Mouse (Mus musculus) midbrain, embryonic 13.5 days (tissue): Measurements from ENCODE around the gene Abt1. TPM values are rescaled to one million over a fixed set of nuclear protein-coding genes. Genes with fewer than 3 reads are reported as not detected.

Experiments
- ATAC-seq: fragments of 200-750 bp; cut with Nextera tagmentation; 2 replicates; pipeline ENCODE4 v1.8.0; 2017; ENCODE audit warnings: mild to moderate bottlenecking, moderate TSS enrichment, moderate library complexity
- H3K27ac ChIP-seq: fragments of 300-500 bp; sonication (generic); 2 replicates; pipeline ENCODE4 v1.5.1; 2015; ENCODE audit warnings: inconsistent platforms, mild to moderate bottlenecking, moderate library complexity
- H3K27me3 ChIP-seq: fragments of 300-500 bp; sonication (generic); 2 replicates; pipeline ENCODE4 v1.6.1; 2015; ENCODE audit warnings: mild to moderate bottlenecking, inconsistent platforms
- H3K36me3 ChIP-seq: fragments of 300-500 bp; sonication (generic); 2 replicates; pipeline ENCODE4 v1.6.1; 2015; ENCODE audit warnings: mild to moderate bottlenecking, inconsistent platforms
- H3K4me1 ChIP-seq: fragments of 300-500 bp; sonication (generic); replicated peaks from 2 replicates; pipeline ENCODE4 v1.6.1; 2015; ENCODE audit warnings: inconsistent platforms
- H3K4me2 ChIP-seq: fragments of 300-500 bp; sonication (generic); replicated peaks from 2 replicates; pipeline ENCODE4 v1.6.1; 2015; ENCODE audit warnings: moderate library complexity, mild to moderate bottlenecking, inconsistent platforms
- H3K4me3 ChIP-seq: fragments of 300-500 bp; sonication (generic); replicated peaks from 2 replicates; pipeline ENCODE4 v1.5.1; 2015; ENCODE audit warnings: mild to moderate bottlenecking, inconsistent platforms
- H3K9ac ChIP-seq: fragments of 300-500 bp; sonication (generic); replicated peaks from 2 replicates; pipeline ENCODE4 v1.6.1; 2015; ENCODE audit warnings: mild to moderate bottlenecking, inconsistent platforms
- H3K9me3 ChIP-seq: fragments of 300-500 bp; sonication (generic); 2 replicates; pipeline ENCODE4 v1.6.1; 2016; ENCODE audit warnings: mild to moderate bottlenecking, inconsistent platforms
- WGBS: fragments of 180-500 bp; shearing (Covaris S2); methylation state at CpG from one replicate; pipeline ENCODE4 v1.1.7; 2015; 5-methylcytosine and 5-hydroxymethylcytosine counted together
- polyA plus RNA-seq: library from polyadenylated mRNA; unstranded; fragments of >200 nt; fragmentation: Nextera tagmentation; extraction: Ambion mirVana; gene quantifications from 2 replicates; pipeline ENCODE4 v1.2.1, GENCODE M21; 2015

Gene Abt1
- 10.8 TPM in 2 replicates for polyA plus RNA-seq

DNA sequence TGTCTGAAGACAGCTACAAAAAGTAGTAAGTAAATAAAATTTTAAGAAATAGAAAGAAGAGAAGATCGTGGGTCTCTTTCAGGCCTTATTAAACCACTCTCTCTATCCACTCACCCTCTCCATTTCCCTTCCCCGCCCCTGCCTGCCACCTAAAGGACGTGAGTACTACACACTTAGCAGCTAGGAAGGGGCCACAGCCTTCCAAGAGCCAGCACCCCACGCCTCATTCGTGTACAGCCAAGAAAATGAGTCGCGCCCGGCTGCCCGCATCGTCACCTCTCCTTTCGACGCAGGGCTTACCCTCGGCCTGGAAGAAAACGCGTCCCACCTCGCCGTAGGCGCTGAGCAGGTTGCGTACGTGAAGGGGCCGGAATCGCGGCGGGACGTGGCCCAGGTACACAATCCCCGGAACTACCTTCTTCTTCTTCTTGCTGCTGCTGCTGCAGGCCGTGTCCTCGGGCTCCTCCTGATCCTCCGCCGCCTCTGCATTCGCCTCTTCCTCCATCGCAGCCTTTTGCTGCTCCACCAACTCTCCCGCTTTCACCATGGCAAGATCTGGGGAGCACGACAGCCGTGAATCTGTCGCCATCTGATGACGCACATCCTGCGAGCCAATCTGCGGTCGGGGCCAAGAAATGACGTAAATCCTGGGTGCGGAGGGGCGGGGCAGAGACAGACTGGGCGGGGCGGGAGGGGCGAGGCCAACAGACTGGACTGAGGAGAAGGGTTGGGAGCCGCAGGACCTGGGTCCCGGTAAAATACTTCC lies at the start of gene Abt1:
Gene Abt1, minus strand, starts transcription at position 581 of the 766 bp plus-strand sequence.
- Histone ChIP-seq H3K27me3 (no peaks in the 10 kb centered on the region), H3K27ac (peak within 1 kb of the TSS; percentile 73), H3K4me3 (peak within 1 kb of the TSS; percentile 71), H3K9me3 (no peaks in the 10 kb centered on the region), H3K36me3 (peaks cover 35% of the 10 kb centered on the region), H3K4me1 (peaks cover 29% of the 10 kb centered on the region), H3K4me2 (peak within 1 kb of the TSS; percentile 91), H3K9ac (peak within 1 kb of the TSS; percentile 83)
- peak; percentile 87 for ATAC-seq
- WGBS = under 1% methylated on average over 48 of the region's 48 CpGs

DNA sequence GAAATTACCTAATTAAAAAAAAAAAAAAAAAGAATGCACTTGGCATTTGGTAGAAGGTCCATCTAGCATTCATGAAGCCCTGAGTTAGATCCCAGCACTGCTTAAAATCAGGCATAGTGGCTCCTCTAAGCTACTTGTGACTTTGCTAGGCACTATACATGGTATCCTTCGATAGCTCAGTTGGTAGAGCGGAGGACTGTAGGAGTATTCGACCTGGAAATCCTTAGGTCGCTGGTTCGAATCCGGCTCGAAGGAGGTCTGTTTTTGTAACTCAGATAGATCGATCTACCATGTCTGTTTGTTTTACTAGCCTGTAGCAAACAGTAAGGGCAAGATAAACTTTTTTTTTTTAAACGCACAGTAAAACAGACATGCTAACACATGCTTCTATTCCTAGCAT lies 43.2 kb upstream of the Abt1 start:
- no peak overlapping the region for H3K4me2 ChIP-seq
- WGBS = 2% methylated on average over 9 of the region's 9 CpGs
- ATAC-seq = peak; percentile 57; the same call in 1 of the 2 replicates
- no peaks in the 10 kb centered on the region for H3K9me3 ChIP-seq
- peaks cover 11% of the 10 kb centered on the region for H3K27me3 ChIP-seq
- H3K36me3 ChIP-seq = no peaks in the 10 kb centered on the region
- H3K4me3 ChIP-seq = no peak overlapping the region
- no peak overlapping the region for H3K9ac ChIP-seq
- peaks cover 13% of the 10 kb centered on the region for H3K4me1 ChIP-seq
- no peak overlapping the region for H3K27ac ChIP-seq

DNA sequence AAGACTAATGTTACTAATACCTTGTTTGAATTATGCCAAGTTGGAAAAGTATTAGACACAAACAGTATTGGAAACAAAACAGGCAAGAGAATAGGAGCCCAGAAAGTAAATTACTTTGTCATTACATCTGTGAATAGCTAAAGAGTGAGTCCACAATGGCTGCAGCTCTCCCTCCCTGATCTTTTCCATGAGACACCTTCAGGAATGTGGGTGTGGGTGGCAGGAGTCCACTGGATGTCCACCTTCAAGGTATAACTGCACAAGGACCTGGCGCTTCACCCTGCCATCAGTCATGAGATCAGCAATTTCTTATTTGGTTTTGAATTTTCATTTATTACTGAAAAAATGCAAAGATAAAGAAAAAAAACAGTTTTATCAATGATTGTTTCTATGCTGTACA lies 42.6 kb upstream of the Abt1 start:
- no peaks in the 10 kb centered on the region for H3K9me3 ChIP-seq
- H3K4me2 ChIP-seq = no peak overlapping the region
- H3K9ac ChIP-seq = no peak overlapping the region
- peaks cover 13% of the 10 kb centered on the region for H3K4me1 ChIP-seq
- no peaks in the 10 kb centered on the region for H3K36me3 ChIP-seq
- WGBS = 59% methylated on average over 1 of the region's 1 CpGs
- peaks cover 13% of the 10 kb centered on the region for H3K27me3 ChIP-seq
- ATAC-seq = no peak
- no peak overlapping the region for H3K27ac ChIP-seq
- no peak overlapping the region for H3K4me3 ChIP-seq

GRCm38 (mm10) chr13:23465600-23466109 lies 42.0 kb upstream of the Abt1 start, which contains the start of gene Btn1a1:
Gene Btn1a1, minus strand, starts transcription at chr13:23465901.
- H3K9ac ChIP-seq = peak within 1 kb of the TSS; percentile 67
- ATAC-seq = no peak
- H3K27me3 ChIP-seq = peaks cover 13% of the 10 kb centered on the region
- H3K9me3 ChIP-seq = no peaks in the 10 kb centered on the region
- no peak within 1 kb of the TSS for H3K27ac ChIP-seq
- peaks cover 13% of the 10 kb centered on the region for H3K4me1 ChIP-seq
- 0% methylated on average over 7 of the region's 7 CpGs for WGBS
- H3K4me2 ChIP-seq = peak within 1 kb of the TSS; percentile 79
- no peaks in the 10 kb centered on the region for H3K36me3 ChIP-seq
- H3K4me3 ChIP-seq = peak within 1 kb of the TSS; percentile 60

DNA sequence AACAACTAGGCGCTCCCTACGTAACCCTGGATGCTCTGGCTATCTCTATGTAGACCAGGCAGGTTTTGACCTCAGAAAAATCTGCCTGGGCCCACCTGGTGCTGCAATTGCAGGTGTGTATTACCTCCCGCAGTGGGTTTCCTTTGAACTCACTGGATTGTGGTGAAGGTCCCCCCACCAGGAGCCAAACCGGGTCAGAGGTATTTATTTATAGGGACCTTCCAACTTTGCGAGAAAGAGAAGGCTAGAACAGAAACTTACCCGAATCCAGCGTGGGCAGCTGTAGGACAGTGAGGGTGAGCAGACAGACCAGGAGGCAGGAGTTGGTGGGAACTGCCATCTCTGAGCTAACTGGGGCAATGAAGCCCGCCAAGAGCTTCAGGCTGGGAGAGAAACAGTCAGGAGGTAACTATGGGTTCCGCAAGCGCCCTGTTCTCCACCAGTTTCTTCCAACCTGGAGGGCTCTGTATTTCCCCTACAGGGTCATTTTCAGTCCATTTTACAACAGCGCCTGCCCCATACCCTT lies 41.2 kb upstream of the Abt1 start:
- H3K4me3 ChIP-seq = peak overlapping the region; percentile 60
- H3K4me2 ChIP-seq = peak overlapping the region; percentile 79
- 2% methylated on average over 11 of the region's 11 CpGs for WGBS
- no peaks in the 10 kb centered on the region for H3K9me3 ChIP-seq
- H3K4me1 ChIP-seq = peaks cover 13% of the 10 kb centered on the region
- no peak overlapping the region for H3K27ac ChIP-seq
- ATAC-seq = peak; percentile 10; the same call in 1 of the 2 replicates
- peaks cover 13% of the 10 kb centered on the region for H3K27me3 ChIP-seq
- H3K36me3 ChIP-seq = no peaks in the 10 kb centered on the region
- H3K9ac ChIP-seq = peak overlapping the region; percentile 67

DNA sequence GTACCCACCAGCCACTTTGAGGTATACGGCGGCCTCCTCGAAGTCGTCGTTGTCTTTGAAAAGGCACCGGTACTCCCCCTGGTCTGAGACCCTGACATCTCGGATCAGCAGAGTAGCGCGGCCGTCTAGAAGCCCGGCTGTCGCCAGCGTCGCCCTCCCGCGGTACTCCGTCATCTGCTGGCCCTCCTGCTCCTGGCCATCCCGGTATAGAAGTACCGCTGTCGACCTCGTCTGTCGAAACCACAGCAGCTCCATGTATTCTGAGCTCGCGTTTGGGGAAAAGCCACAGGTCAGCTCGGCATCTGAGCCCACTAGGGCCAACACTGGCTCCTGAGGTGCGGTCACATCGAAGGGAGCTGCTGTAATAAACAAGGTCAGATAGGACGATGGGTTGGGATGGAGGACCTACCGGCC lies 40.6 kb upstream of the Abt1 start:
- WGBS = under 1% methylated on average over 29 of the region's 29 CpGs

GRCm38 (mm10) chr13:23463381-23464223 lies 39.9 kb upstream of the Abt1 start:
- Histone ChIP-seq H3K4me1 (peaks cover 13% of the 10 kb centered on the region), H3K4me3 (peak overlapping the region; percentile 60), H3K9me3 (no peaks in the 10 kb centered on the region), H3K36me3 (no peaks in the 10 kb centered on the region), H3K9ac (peak overlapping the region; percentile 67), H3K4me2 (peak overlapping the region; percentile 79), H3K27ac (no peak overlapping the region), H3K27me3 (peaks cover 18% of the 10 kb centered on the region)
- ATAC-seq = peak; percentile 72
- under 1% methylated on average over 21 of the region's 21 CpGs for WGBS

More for the DNA sequence above, 40.6 kb upstream of the Abt1 start:
- Histone ChIP-seq H3K4me2 (peak overlapping the region; percentile 79), H3K27me3 (peaks cover 14% of the 10 kb centered on the region), H3K4me1 (peaks cover 13% of the 10 kb centered on the region), H3K36me3 (no peaks in the 10 kb centered on the region), H3K4me3 (peak overlapping the region; percentile 60), H3K9ac (peak overlapping the region; percentile 67), H3K9me3 (no peaks in the 10 kb centered on the region), H3K27ac (no peak overlapping the region)
- ATAC-seq = peak; percentile 72

DNA sequence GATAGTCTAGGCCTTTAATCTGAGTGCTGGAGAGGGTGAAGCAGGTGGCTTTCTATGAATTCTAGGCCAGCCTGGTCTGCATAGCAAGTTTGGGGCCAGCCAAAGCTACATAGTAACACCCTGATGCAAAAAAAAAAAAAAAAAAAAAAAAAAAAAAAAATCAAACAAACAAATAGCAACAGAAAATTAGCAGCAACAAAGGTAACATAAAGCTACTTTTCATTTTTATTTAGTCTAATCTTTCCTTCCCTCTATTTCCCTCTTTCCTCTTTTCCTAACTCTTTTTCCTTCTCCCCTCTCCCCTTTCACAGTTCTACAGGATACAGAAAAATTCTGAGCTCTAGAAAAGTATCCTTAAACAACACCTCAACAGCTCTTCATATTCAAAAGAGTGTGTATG lies 39.0 kb upstream of the Abt1 start:
- H3K36me3 ChIP-seq = no peaks in the 10 kb centered on the region
- no peak overlapping the region for H3K4me2 ChIP-seq
- no peak overlapping the region for H3K9ac ChIP-seq
- H3K9me3 ChIP-seq = no peaks in the 10 kb centered on the region
- H3K4me1 ChIP-seq = peaks cover 13% of the 10 kb centered on the region
- peaks cover 18% of the 10 kb centered on the region for H3K27me3 ChIP-seq
- ATAC-seq = no peak
- no peak overlapping the region for H3K27ac ChIP-seq
- H3K4me3 ChIP-seq = no peak overlapping the region

GRCm38 (mm10) chr13:23462063-23462462 lies 38.4 kb upstream of the Abt1 start:
- Histone ChIP-seq H3K4me1 (peaks cover 13% of the 10 kb centered on the region), H3K4me3 (no peak overlapping the region), H3K9me3 (no peaks in the 10 kb centered on the region), H3K36me3 (no peaks in the 10 kb centered on the region), H3K27ac (no peak overlapping the region), H3K9ac (no peak overlapping the region), H3K27me3 (peaks cover 20% of the 10 kb centered on the region), H3K4me2 (no peak overlapping the region)
- WGBS = 81% methylated on average over 4 of the region's 4 CpGs
- ATAC-seq = no peak

DNA sequence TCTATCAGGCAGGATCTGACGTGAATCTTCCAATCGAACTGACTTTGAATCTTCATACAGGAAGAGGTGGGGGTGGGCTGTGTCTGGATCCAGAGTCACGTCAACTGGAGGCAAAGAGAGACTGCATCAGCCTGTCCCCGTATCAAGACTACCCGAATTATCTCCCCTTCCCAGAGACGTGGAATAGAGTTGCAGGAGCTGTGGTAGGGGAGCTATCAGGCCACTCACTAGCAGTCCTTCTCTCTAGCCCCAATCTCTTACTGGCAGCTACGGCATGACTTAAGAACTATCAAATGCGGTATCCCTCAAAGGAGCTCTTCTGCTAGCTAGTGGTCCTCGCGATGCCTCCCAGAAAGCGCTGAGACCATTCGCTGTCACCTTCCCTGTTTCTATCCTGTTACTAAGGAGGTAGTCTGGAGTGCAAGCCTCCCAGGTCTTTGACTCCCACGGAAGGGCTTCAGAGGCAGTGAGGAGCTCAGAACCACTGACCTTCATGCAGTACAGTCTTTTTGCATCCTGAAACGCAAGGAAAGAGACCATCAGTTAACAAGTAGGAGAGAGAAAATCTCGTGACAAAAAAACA lies 35.7 kb upstream of the Abt1 start:
- ATAC-seq = no peak
- whole genome bisulfite sequencing = 16% methylated on average over 15 of the region's 15 CpGs
- H3K4me1 ChIP-seq = no peaks in the 10 kb centered on the region; the same call in 1 of the 2 replicates
- peaks cover 17% of the 10 kb centered on the region; the same call in 1 of the 2 replicates for H3K27me3 ChIP-seq
- H3K4me2 ChIP-seq = no peak overlapping the region
- H3K4me3 ChIP-seq = no peak overlapping the region
- no peaks in the 10 kb centered on the region for H3K36me3 ChIP-seq
- no peak overlapping the region for H3K9ac ChIP-seq
- no peak overlapping the region for H3K27ac ChIP-seq
- no peaks in the 10 kb centered on the region for H3K9me3 ChIP-seq

DNA sequence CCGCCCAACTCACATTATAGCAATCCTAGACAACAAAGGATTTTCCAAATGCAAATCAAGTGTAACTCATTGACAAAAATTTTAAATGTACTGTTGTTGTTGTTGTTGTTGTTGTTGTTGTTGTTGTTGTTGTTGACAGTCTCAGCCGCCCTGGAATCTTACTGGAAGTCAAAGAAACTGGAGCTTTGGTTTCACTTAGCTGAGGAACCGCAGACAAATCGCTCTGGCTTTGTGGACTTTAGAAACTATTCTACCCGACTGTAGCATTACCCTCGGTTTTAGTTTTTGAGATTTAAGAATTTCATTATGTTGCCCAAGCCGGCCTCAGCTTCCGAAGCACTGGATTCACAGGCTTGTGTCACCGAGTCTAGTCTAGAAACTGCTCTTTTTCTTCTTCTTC lies 30.3 kb upstream of the Abt1 start:
- peaks cover 4% of the 10 kb centered on the region; the same call in 1 of the 2 replicates for H3K4me1 ChIP-seq
- no peak for ATAC-seq
- H3K36me3 ChIP-seq = no peaks in the 10 kb centered on the region
- peak overlapping the region; percentile 65; the same call in 1 of the 2 replicates for H3K27ac ChIP-seq
- no peaks in the 10 kb centered on the region for H3K9me3 ChIP-seq
- peak overlapping the region; percentile 55 for H3K9ac ChIP-seq
- peak overlapping the region; percentile 58 for H3K4me3 ChIP-seq
- WGBS = 1% methylated on average over 9 of the region's 9 CpGs
- H3K27me3 ChIP-seq = peaks cover 11% of the 10 kb centered on the region; the same call in 1 of the 2 replicates
- peak overlapping the region; percentile 56 for H3K4me2 ChIP-seq
